Mouse (Mus musculus): ENCODE measurements around the gene 4930556J24Rik. TPM values are rescaled to one million over a fixed set of nuclear protein-coding genes. Genes with fewer than 3 reads are reported as not detected.
"Not testable (repeated sequence)": the region's sequence is repeated elsewhere in the genome, so short reads cannot be mapped to it uniquely, and the experiment has no call there.

4930556J24Rik gene
- polyA plus RNA-seq, 1 experiment from 2014 or later: 0.31 TPM

GRCm38 (mm10) chr11:3913316-3914108 is 63.1 kb downstream of the 4930556J24Rik start:
- Histone ChIP-seq H3K27me3 (ENCODE audit: insufficient read depth, low read length) (no peaks in the 10 kb centered on the region; the same call in 1 of the 2 replicates), H3K4me2 (replicated peaks; ENCODE audit: low read depth, low read length) (peak overlapping the region; percentile 95), H3K9me3 (ENCODE audit: low read length) (no peaks in the 10 kb centered on the region), H3K36me3 (ENCODE audit: insufficient read depth, low read length) (no peaks in the 10 kb centered on the region), H3K4me3 (ENCODE audit: low read length) (peak overlapping the region; percentile 60), H3K27ac (ENCODE audit: low read length) (peak overlapping the region; percentile 47), H3K9ac (replicated peaks; ENCODE audit: low read length) (peak overlapping the region; percentile 71), H3K4me1 (ENCODE audit: insufficient read depth, low read length) (peaks cover 29% of the 10 kb centered on the region)
- 0% methylated on average over 65 of the region's 65 CpGs for WGBS
- ATAC-seq (ENCODE audit: low FRiP score, low TSS enrichment): peak; percentile 84

GRCm38 (mm10) chr11:3912875-3913271 is 63.7 kb downstream of the 4930556J24Rik start:
- peak; percentile 28 for ATAC-seq (ENCODE audit: low FRiP score, low TSS enrichment)
- Histone ChIP-seq H3K4me3 (ENCODE audit: low read length) (peak overlapping the region; percentile 60), H3K27ac (ENCODE audit: low read length) (no peak overlapping the region), H3K4me1 (ENCODE audit: insufficient read depth, low read length) (peaks cover 29% of the 10 kb centered on the region), H3K4me2 (replicated peaks; ENCODE audit: low read depth, low read length) (peak overlapping the region; percentile 95), H3K27me3 (ENCODE audit: insufficient read depth, low read length) (no peaks in the 10 kb centered on the region; the same call in 1 of the 2 replicates), H3K9me3 (ENCODE audit: low read length) (no peaks in the 10 kb centered on the region), H3K9ac (replicated peaks; ENCODE audit: low read length) (peak overlapping the region; percentile 71), H3K36me3 (ENCODE audit: insufficient read depth, low read length) (no peaks in the 10 kb centered on the region)
- 1% methylated on average over 16 of the region's 16 CpGs for WGBS

- Histone ChIP-seq H3K4me3 (ENCODE audit: low read length) (peak overlapping the region; percentile 60), H3K27me3 (ENCODE audit: insufficient read depth, low read length) (no peaks in the 10 kb centered on the region; the same call in 1 of the 2 replicates), H3K27ac (ENCODE audit: low read length) (no peak overlapping the region), H3K36me3 (ENCODE audit: insufficient read depth, low read length) (no peaks in the 10 kb centered on the region), H3K9me3 (ENCODE audit: low read length) (no peaks in the 10 kb centered on the region), H3K4me2 (replicated peaks; ENCODE audit: low read depth, low read length) (peak overlapping the region; percentile 95), H3K4me1 (ENCODE audit: insufficient read depth, low read length) (peaks cover 29% of the 10 kb centered on the region), H3K9ac (replicated peaks; ENCODE audit: low read length) (peak overlapping the region; percentile 71)
- 27% methylated on average over 19 of the region's 19 CpGs for WGBS
- no peak for ATAC-seq (ENCODE audit: low FRiP score, low TSS enrichment)
Observed at GRCm38 (mm10) chr11:3912100-3912874, 64.3 kb downstream of the 4930556J24Rik start.

- not testable (repeated sequence) for ATAC-seq (ENCODE audit: low FRiP score, low TSS enrichment)
Observed at GRCm38 (mm10) chr11:3911440-3911839, 65.1 kb downstream of the 4930556J24Rik start.

GRCm38 (mm10) chr11:3910513-3911310 is 65.9 kb downstream of the 4930556J24Rik start:
- H3K27ac ChIP-seq (ENCODE audit: low read length): no peak overlapping the region
- no peak overlapping the region for H3K4me3 ChIP-seq (ENCODE audit: low read length)
- no peak for ATAC-seq (ENCODE audit: low FRiP score, low TSS enrichment)
- no peak overlapping the region for H3K4me2 ChIP-seq (replicated peaks; ENCODE audit: low read depth, low read length)
- H3K9ac ChIP-seq (replicated peaks; ENCODE audit: low read length): no peak overlapping the region
- H3K4me1 ChIP-seq (ENCODE audit: insufficient read depth, low read length): peaks cover 29% of the 10 kb centered on the region
- H3K9me3 ChIP-seq (ENCODE audit: low read length): no peaks in the 10 kb centered on the region
- no peaks in the 10 kb centered on the region; the same call in 1 of the 2 replicates for H3K27me3 ChIP-seq (ENCODE audit: insufficient read depth, low read length)
- WGBS: 47% methylated on average over 5 of the region's 5 CpGs
- no peaks in the 10 kb centered on the region for H3K36me3 ChIP-seq (ENCODE audit: insufficient read depth, low read length)

More at GRCm38 (mm10) chr11:3911440-3911839, 65.1 kb downstream of the 4930556J24Rik start:
- H3K4me2 ChIP-seq (replicated peaks; ENCODE audit: low read depth, low read length); H3K9me3 ChIP-seq (ENCODE audit: low read length); H3K36me3 ChIP-seq (ENCODE audit: insufficient read depth, low read length); H3K27me3 ChIP-seq (ENCODE audit: insufficient read depth, low read length); H3K4me3 ChIP-seq (ENCODE audit: low read length); H3K27ac ChIP-seq (ENCODE audit: low read length); H3K9ac ChIP-seq (replicated peaks; ENCODE audit: low read length): not testable (repeated sequence)
- H3K4me1 ChIP-seq (ENCODE audit: insufficient read depth, low read length): peaks cover 29% of the 10 kb centered on the region
- WGBS: 88% methylated on average over 5 of the region's 6 CpGs

- Histone ChIP-seq H3K4me2 (replicated peaks; ENCODE audit: low read depth, low read length) (no peak overlapping the region), H3K4me3 (ENCODE audit: low read length) (no peak overlapping the region), H3K4me1 (ENCODE audit: insufficient read depth, low read length) (peaks cover 27% of the 10 kb centered on the region), H3K9me3 (ENCODE audit: low read length) (no peaks in the 10 kb centered on the region), H3K27ac (ENCODE audit: low read length) (no peak overlapping the region), H3K9ac (replicated peaks; ENCODE audit: low read length) (no peak overlapping the region), H3K27me3 (ENCODE audit: insufficient read depth, low read length) (no peaks in the 10 kb centered on the region), H3K36me3 (ENCODE audit: insufficient read depth, low read length) (no peaks in the 10 kb centered on the region)
- 91% methylated on average over 4 of the region's 4 CpGs for WGBS
- ATAC-seq (ENCODE audit: low FRiP score, low TSS enrichment): no peak
Observed at GRCm38 (mm10) chr11:3909236-3909635, 67.3 kb downstream of the 4930556J24Rik start.

- H3K27me3 ChIP-seq (ENCODE audit: insufficient read depth, low read length): no peaks in the 10 kb centered on the region
- no peaks in the 10 kb centered on the region for H3K9me3 ChIP-seq (ENCODE audit: low read length)
- no peak overlapping the region for H3K4me3 ChIP-seq (ENCODE audit: low read length)
- H3K27ac ChIP-seq (ENCODE audit: low read length): no peak overlapping the region
- no peak overlapping the region for H3K4me2 ChIP-seq (replicated peaks; ENCODE audit: low read depth, low read length)
- ATAC-seq (ENCODE audit: low FRiP score, low TSS enrichment): no peak
- WGBS: 100% methylated on average over 1 of the region's 1 CpGs
- no peaks in the 10 kb centered on the region for H3K4me1 ChIP-seq (ENCODE audit: insufficient read depth, low read length)
- no peaks in the 10 kb centered on the region for H3K36me3 ChIP-seq (ENCODE audit: insufficient read depth, low read length)
- H3K9ac ChIP-seq (replicated peaks; ENCODE audit: low read length): no peak overlapping the region
Observed at GRCm38 (mm10) chr11:3905446-3905845, 71.1 kb downstream of the 4930556J24Rik start.

- no peak overlapping the region for H3K27ac ChIP-seq (ENCODE audit: low read length)
- no peaks in the 10 kb centered on the region for H3K9me3 ChIP-seq (ENCODE audit: low read length)
- no peaks in the 10 kb centered on the region for H3K27me3 ChIP-seq (ENCODE audit: insufficient read depth, low read length)
- no peak overlapping the region for H3K4me3 ChIP-seq (ENCODE audit: low read length)
- no peak overlapping the region for H3K4me2 ChIP-seq (replicated peaks; ENCODE audit: low read depth, low read length)
- no peaks in the 10 kb centered on the region for H3K4me1 ChIP-seq (ENCODE audit: insufficient read depth, low read length)
- no peak for ATAC-seq (ENCODE audit: low FRiP score, low TSS enrichment)
- 64% methylated on average over 6 of the region's 6 CpGs for WGBS
- H3K36me3 ChIP-seq (ENCODE audit: insufficient read depth, low read length): no peaks in the 10 kb centered on the region
- no peak overlapping the region for H3K9ac ChIP-seq (replicated peaks; ENCODE audit: low read length)
Observed at GRCm38 (mm10) chr11:3904673-3905072, 71.9 kb downstream of the 4930556J24Rik start.

GRCm38 (mm10) chr11:3903046-3903445 is 73.5 kb downstream of the 4930556J24Rik start:
- Histone ChIP-seq H3K27me3 (ENCODE audit: insufficient read depth, low read length) (no peaks in the 10 kb centered on the region), H3K4me1 (ENCODE audit: insufficient read depth, low read length) (no peaks in the 10 kb centered on the region), H3K27ac (ENCODE audit: low read length) (no peak overlapping the region), H3K36me3 (ENCODE audit: insufficient read depth, low read length) (peaks cover 5% of the 10 kb centered on the region), H3K4me3 (ENCODE audit: low read length) (no peak overlapping the region), H3K4me2 (replicated peaks; ENCODE audit: low read depth, low read length) (no peak overlapping the region), H3K9ac (replicated peaks; ENCODE audit: low read length) (no peak overlapping the region), H3K9me3 (ENCODE audit: low read length) (no peaks in the 10 kb centered on the region)
- ATAC-seq (ENCODE audit: low FRiP score, low TSS enrichment): no peak
- 77% methylated on average over 5 of the region's 5 CpGs for WGBS

Measured in kidney, embryonic 16.5 days (tissue).